Mouse (Mus musculus) adrenal gland (tissue): ENCODE measurements around the gene Srxn1.

Source experiments
- intact Hi-C: fragments of 180-260 bp; cut with DNase I; formaldehyde crosslinking; loops from one replicate; pipeline ENCODE4 v1.15.1; 2025

Gene Srxn1

DNA sequence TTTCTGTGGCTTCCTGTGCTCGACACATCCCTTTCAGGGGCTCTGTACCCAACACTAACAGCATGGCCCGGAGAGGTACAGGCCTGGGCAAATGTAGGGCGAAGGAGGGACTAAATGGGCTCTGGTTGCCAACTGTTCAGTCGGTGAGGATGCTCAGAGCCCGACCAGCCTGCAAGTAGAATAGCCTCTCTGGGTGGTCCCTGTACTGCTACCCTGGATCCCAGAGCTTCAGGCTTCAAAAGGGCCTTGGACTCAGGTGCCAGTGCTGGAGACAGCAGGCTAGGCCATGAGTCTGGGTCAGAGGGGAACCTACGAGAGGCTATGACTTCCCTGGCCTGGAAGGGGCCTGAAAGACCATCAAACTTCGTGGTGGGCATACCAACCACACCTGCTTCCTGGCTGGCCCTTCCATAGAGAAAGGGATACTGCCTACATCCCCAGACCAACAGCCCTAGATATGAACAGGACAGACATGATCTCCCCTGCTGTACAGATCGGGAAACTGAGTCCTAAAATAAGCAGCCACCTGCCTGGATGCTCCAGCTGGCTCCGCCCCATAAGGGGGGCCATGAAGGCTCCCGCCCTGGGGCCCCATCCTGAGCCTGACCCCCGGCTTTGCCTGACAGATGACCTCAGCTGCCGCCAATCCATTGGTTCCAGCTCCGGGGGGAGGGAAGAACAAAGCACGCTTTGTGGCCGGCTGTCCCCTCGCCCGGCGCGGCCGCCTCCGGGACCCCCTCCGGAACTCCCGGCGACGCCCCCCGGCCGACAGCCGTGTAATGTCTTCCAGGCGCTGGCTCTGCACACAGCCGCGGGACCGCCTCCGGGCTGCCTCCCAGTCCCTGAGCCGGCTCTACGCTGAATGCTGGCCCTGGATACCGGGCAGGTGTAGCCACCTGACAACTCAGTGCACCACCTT is 9.0 kb downstream of the Srxn1 start:
- intact Hi-C loops: no loop called here

GRCm38 (mm10) chr2:152117694-152118093 is 12.4 kb downstream of the Srxn1 start:
- intact Hi-C loops: no loop called here

DNA sequence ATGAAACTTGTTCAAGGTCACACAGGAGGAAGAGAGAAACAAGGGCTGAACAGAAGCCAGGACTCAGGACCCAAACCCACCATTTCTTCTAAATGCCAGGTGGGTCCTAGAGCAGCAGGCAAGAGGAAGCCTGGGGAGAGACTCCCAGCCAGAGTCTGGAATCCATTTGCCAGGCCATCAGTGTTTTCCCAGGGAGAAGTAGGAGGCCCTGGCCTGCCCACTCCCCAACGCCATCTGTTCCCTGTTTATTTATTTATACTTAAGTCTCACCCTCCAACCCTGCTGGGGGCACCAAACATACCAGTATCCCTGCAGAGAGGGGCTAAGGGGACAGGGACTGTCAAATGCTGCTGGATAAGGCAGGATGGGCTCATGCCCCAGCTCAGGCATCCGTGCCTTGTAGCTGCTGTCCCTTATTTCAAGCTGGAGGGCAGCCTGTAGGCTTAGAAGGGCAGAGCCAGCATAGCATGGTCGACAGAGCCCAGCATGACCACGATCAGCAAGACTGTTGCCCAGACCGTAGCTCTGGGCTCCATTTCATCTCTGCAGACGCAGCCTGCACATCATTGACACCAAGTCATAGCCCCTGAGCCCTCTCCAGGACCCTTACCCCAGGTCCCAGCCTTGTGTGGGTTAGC is 14.0 kb downstream of the Srxn1 start:
- intact Hi-C loops: no loop called here

DNA sequence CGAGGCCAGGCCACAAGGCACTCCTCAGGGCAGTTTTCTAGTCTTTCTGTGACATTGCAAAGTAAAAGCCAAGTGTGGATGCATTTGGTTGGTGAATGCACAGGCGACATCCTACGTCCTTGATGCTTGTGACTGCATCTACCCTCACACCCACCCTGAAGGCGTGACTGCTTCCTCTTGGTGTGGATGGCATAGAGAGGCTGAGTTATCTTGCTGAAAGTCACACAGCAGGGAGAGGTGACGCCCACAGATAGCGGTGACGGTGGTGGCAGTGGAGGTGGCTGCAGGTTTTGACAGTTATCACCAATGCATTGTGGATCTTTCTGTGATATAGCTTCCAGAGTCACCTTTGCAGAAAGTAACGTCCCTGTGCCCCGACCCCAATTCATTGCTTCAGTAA is 17.6 kb downstream of the Srxn1 start:
- intact Hi-C loops: no loop called here

DNA sequence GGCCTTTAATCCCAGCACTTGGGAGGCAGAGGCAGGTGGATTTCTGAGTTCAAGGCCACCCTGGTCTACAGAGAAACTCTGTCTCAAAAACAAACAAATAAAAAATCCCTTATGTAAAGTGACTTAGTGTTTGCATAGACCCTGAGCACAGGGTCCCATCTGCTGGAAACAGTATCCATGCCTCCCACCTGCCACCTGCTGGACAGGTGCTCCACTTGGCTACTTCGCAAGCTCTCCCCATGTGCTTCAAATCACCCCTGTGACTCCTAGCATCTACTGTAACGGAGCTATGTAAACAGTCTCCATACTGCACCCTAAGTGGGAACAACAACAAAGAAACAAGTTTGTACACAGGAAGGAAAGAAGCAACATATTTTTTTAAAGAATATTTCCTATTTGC is 23.3 kb downstream of the Srxn1 start:
- intact Hi-C loops: no loop called here

- intact Hi-C loops: loop anchor here (5.0 kb wide), 1 partner anchor 53 kb away; no protein-coding TSS in a partner anchor
Measured at GRCm38 (mm10) chr2:152129778-152130177, 24.5 kb downstream of the Srxn1 start.

- intact Hi-C loops: loop anchor here (5.0 kb wide), 1 partner anchor 50 kb away; no protein-coding TSS in a partner anchor
Measured at GRCm38 (mm10) chr2:152132016-152132415, 26.7 kb downstream of the Srxn1 start.

DNA sequence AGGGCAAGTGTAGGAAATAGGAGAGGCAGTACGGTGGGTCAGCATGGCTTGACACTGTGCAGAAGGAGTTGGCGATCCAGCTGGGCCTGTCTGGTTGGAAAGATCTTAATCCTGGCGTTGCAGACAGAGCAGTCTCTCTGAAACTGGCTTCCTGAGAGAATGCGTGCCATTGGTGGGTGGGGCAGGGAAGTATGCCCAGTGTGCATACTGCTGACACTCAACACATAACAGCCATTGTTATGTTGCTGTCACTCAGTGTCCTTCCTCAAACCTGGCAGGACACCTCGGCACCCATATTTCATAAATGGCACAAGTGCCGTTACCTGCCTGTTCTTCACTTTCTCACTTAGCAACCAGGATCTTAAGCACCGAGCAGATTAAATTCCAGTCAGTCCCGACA is 27.4 kb downstream of the Srxn1 start:
- intact Hi-C loops: loop anchor here (5.0 kb wide), 1 partner anchor 50 kb away; no protein-coding TSS in a partner anchor

DNA sequence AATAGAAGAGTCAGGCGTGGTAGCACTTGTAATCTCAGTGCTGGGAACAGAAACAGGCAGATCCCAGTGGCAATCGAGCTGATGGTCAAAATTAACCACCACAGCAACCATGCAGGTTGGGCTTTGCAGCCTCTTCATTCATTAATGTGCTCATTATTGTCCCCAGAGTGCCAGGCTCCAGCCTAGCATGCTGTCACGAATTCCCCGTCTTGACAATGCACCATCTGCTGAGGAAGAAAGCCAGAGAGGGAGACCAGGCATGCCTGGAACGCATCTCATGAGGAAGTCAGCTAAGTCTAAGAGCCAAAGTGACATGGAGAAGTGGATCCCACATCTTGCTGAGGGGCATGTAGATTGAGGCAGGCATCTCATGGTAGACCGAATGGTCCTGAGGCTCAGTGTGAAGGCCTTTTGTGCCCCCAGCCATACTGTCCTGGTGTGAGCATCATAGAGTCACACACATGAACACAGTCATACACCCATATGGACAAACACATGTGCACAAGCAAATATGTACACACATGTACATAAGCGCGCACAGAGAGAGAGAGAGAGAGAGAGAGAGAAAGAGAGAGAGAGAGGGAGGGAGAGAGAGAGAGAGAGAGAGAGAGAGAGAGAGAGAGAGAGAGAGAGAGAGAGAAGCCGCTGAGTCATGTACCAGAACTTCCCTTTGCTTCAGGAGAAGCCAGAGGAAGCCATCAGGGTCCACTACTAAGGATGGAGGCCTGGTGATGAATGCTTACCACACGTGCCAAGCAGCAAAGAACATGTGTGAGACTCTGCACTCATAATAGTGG is 34.1 kb downstream of the Srxn1 start:
- intact Hi-C loops: no loop called here

DNA sequence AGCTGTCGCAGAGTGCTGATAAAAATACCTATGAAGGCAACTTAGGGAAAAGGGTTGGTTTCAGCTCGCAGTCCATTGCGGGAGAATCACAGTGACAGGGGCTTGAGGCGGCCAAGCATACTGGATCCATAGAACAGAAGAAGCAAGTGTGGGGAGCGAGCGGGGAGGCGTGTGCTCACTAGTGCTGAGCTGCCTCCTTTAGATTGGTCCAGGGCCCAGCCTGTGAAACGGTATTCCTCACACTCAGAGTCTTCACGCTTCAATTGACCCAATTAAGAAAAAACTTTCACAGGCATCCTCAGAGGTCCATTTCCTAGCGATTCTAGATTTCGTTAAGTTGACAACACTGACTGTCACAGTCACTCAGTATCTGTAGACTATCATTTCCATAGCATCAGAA is 35.6 kb downstream of the Srxn1 start:
- intact Hi-C loops: no loop called here

- intact Hi-C loops: no loop called here
Measured at GRCm38 (mm10) chr2:152141491-152141890, 36.2 kb downstream of the Srxn1 start.

- intact Hi-C loops: no loop called here
Measured at GRCm38 (mm10) chr2:152142046-152142445, 36.7 kb downstream of the Srxn1 start.

DNA sequence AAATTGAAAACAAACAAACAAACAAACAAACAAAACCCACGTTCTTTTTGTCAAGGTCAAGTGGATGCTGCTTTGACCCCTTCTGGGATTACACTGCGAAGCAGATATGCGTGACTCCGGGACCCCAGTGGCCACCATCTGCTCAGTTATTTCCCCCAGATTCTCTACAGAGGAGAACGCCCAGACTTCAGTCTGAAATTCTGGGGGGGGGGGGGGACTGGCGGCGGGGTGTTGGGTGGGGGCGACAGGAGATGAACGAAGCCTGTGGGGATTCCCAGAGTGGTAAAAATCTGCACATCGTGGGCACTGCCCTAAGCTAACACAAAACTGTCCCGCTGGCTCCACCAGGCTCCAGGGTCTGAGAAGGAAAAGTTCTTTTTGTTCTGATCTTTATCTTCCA is 37.3 kb downstream of the Srxn1 start:
- intact Hi-C loops: no loop called here

DNA sequence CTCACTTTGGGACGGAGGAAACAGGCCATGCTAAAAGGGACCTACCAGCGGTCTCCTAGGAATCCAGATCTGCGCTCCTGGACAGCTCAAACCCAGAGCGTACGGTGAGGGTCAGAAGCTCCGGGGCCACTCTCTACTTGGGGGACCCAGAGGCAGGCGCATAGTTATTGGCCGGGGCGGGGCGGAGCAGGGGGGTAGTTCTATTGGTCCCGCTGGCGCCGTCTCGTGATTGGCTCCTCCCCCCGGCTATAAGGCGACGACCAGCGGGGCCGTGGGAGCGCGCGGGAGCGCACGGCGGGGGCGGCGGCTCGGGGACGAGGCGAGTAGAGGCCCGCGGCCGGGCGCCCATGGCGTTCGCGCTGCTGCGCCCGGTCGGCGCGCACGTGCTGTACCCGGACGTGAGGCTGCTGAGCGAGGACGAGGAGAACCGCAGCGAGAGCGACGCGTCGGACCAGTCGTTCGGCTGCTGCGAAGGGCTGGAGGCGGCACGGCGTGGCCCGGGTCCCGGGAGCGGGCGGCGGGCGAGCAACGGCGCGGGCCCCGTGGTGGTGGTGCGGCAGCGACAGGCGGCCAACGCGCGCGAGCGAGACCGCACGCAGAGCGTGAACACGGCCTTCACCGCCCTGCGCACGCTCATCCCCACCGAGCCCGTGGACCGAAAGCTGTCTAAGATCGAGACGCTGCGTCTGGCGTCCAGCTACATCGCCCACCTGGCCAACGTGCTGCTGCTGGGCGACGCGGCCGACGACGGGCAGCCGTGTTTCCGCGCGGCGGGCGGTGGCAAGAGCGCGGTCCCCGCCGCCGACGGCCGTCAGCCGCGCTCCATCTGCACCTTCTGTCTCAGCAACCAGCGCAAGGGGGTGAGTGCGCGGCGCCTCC is 38.2 kb downstream of the Srxn1 start, which contains the start of gene Tcf15:
Gene Tcf15, plus strand, starts transcription at position 283 of the 879 bp plus-strand sequence.
- intact Hi-C loops: no loop called here

DNA sequence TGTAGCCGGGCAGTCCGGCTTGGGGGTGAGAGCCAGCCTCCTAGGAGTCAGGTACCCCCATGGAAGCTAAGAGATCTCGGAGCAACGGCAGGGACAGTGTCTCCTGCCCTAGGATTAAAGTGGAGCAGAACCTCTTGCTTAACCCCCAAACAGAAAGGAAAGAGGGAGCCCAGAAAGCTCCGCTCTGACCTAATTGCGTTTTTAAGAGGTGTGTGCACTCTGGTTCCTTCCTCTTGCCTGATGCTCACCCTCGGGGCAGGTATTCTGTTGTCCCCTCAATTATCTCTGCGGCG is 38.8 kb downstream of the Srxn1 start:
- intact Hi-C loops: no loop called here

GRCm38 (mm10) chr2:152144501-152144900 is 39.2 kb downstream of the Srxn1 start:
- intact Hi-C loops: no loop called here

DNA sequence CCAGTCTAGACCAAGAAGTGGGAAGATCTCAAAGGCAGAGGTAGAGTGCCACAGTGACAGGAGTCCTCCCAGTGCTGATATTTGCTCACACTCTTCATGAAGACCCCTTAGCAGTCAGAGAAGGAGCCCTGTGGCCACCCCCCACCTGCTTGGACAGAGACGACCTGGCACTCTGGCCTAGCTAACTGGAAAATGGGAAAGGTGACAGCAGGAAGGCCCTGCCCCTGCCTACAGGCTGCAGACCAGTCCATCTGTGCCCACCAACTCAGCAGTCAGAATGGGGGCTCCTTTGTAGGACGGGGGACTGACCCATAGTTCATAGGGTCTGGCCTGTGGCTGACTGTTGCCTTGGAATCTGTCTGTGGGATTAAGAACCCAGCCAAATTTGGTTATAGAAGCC is 40.4 kb downstream of the Srxn1 start:
- intact Hi-C loops: no loop called here

DNA sequence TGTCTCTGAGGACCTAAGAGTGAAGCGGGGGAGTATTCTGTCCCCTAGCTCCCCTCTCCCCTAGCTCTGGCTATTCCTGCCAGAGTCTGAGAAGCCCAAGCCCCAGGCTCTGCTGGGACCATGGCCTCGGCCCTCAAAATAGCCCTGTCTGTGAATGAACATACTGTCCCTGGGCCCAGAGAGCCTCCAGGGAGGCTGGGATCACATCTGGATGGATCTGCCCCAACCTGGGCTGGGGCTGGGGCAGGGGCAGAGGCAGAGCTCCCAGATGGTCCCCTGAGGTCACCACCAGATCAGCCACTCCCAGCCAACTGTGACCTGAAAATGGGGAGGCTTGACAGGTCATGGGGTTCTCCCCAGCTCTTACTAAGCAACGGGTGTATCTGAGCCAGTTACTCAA is 41.8 kb downstream of the Srxn1 start:
- intact Hi-C loops: no loop called here

- intact Hi-C loops: no loop called here
Measured at GRCm38 (mm10) chr2:152148675-152149074, 43.4 kb downstream of the Srxn1 start.

DNA sequence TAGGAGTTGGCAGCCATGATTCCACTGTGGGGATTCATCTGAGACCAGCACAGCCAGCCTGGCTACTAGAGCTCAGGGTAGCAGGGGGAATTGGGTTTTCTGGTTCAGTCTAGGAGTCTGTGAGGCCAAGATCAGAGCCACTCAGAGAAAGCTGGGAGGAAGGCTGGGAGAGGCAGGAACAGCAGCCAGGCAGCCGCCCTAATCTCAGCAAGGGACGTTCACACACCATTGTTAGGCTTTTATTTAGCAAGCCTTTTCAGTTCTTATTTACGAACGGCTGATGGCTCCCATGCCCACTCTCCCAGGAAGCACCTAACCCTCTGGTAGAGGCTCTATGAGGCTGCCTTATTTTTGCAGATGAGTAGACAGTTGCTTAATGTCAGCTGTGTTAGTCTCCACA is 44.6 kb downstream of the Srxn1 start:
- intact Hi-C loops: no loop called here

DNA sequence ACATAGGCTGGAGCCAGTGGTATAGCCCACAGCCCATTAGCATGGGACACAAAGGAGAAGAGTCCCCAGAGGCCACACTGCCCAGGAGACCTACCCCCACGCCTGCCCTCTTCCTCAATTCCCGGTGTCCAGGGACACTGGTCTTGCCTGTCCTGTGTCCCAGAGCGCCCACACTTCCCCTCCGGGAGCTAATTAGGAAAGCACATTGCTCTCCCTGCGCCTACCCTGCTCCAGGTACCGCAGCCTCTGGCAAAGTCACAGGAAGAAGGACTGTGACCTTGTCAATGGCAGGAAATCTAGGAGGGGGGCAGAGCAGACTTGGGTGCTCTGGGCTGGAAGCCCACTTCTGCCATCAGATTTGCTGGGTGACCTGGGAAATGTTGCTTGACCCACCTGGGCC is 45.1 kb downstream of the Srxn1 start:
- intact Hi-C loops: no loop called here
